Mouse (Mus musculus): Measurements from ENCODE around the gene Mmp12.
"Not testable (repeated sequence)": the region's sequence is repeated elsewhere in the genome, so short reads cannot be mapped to it uniquely, and the experiment has no call there.

Mmp12 gene

DNA sequence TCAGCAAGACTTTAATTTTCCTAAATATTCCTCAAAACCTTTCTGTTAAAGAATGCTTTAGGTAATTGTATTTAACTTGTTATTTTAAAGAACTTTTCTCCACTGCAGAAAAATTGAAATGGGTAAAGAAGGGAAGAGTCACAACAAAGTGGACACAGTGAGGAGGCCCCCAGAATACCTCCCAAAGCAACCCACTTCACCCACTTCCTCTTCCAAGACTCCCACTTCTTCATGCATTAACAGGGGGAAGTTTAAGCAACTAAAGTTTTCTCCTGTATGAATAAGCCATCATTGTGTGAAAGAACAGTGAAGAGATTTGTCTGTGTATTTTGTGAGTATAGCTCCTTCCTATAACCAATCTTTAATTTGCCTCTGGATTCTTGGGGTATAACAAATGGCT is at the start of gene Mmp12:
Gene Mmp12, plus strand, starts transcription at position 275 of the 400 bp plus-strand sequence.
- DNase-seq (ENCODE audit: low read depth), result no peak

DNA sequence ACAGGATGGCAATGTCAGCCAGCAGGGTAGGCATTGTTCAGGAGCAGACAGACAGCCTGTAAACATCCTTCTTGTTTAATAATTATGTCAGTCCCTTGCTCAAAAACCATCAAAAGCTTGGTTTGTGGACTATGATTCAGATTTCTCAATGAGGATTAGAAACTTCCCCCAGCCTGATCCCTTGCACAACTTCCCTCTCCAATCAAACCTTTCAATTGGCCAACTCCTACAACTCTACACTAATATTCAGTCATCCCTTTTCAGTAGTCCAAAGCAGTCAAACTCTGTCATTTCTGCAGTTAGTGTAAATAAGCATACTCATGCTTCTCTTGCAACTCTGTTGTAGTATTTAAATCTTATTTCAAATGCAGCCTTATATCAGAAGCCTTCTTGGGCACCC is 12.3 kb upstream of the Mmp12 start:
- no peak for DNase-seq (ENCODE audit: low read depth)

DNA sequence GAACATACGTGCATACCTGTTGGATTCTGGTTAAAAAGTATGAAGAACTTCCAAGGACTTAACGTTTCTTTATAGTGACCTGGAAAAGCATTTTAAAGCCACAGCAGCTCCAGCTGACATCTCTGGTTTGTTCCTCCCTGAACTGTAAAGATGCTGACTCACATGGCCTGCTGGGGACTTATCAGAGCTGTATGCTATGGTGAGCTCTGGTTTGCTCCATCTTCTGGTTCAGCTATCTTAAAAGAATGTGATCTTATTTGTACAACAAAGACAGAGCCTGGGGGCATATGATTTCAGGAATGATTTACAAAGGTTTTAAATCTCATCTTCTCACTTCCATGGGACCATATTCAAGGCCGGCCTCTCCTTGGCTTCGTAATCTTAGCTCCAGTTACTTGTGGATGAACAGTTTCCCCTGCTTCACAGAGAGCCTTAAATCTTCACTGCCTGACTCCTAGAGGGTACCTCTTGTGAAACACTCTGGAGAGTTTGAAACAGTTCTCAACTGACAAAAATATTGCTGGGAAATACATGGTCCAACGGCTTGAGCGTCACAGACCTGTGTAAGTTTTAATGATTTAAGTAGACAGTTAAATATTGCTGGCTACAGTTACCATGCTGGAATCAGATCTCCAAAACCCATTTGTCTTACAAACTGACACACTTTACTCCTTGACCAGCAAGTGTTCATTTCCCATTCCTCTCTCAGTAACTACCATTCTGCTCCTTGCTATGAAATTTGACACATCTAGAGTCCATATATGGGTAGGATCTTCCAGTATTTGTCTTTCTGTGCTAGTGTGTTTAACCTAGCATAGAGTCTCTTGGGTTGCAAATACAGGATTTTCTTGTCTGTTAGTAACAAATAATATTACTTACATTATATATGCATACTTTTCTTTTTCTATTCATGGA is 8.2 kb upstream of the Mmp12 start:
- no peak for DNase-seq (ENCODE audit: low read depth)

DNA sequence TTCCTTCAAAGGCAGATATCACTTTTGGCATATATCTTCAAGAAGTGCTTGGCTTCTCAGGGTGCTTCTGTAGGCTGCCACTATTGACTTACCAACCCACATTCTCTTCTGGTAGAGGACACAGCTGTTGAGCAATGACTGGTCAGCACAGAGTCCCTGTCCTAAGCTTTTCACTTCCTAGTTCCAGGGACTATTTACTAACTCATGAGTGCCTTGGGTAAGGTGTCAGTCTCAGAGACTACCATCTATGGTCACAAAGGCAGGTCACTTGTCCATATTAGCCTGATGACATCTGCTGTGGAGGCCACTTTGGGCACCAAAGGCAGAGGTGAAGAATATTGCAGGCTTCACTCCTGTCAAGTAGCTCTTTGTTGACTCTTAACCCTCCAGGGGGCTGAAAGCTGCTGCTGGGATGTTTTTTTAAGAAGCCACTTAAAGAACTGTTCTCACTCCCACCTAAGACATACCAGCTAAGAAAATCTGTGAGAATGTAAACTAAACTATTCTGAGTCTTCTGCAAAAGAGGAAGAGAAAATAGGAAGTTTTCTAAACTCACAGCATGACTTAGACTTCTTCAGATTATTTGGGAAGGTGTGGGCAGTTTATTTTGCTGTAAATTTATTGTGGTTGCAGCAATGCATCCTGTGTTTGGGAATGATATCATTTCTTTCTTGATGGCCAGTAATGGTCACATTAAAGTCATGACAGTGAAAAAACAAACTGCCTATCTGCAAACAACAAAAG is 7.3 kb upstream of the Mmp12 start:
- DNase-seq (ENCODE audit: low read depth), result no peak

DNA sequence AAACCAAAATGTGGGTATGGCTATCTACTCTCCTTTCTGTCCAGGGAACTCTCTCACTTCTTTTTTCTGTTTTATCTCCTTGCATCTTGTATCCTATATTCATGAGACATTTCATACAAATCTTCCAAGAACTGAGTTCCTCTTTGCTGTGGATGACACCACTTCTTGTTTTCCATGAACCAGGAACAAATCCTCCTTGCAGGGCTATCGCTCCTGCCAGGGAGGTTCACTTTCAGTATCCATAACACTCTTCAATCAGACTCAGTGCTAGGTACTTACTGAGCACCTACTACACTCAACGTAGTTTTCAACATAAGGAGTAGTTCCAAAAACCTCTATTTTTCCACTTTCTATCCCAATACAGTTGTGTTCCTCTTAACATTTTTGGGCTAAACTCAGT is 1.3 kb downstream of the Mmp12 start:
- no peak for DNase-seq (ENCODE audit: low read depth)

DNA sequence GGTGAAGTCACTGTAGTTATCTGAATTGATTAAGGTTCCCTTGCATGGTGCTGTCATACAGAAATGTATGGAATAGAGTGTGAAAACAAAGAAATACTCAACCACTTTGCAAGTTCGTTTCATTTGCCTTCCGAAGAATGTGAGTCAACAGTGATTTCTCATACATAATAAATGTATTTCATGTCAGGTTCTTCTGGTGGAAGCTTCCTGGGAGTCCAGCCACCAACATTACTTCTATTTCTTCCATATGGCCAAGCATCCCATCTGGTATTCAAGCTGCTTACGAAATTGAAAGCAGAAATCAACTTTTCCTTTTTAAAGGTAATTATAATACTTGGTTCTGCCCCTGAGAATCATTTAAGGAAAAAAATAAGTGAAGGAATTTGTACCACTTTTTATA is 10.4 kb downstream of the Mmp12 start:
- no peak for DNase-seq (ENCODE audit: low read depth)

DNA sequence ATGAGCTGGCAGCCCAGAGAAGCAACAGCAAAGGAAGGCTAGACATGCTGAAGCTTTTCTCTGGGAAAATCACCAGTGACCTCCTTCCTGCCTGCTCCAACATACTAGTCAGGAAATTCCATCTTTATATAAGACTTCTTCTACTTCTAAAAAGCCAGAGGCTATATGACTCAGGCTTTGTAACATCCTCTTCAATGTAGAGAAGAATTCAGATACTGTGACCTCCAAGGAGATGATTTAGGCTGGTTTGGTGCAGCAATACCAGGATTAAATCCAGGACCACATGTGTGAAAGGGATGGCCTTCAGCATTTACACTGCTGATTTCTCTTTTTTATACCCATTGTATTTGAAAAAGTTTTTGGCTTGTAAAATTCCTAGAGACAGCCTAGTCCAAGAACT is 43.8 kb downstream of the Mmp12 start, which contains the start of gene Mmp1b:
Gene Mmp1b, minus strand, starts transcription at position 101 of the 400 bp plus-strand sequence.
- DNase-seq (ENCODE audit: low read depth), result no peak

DNA sequence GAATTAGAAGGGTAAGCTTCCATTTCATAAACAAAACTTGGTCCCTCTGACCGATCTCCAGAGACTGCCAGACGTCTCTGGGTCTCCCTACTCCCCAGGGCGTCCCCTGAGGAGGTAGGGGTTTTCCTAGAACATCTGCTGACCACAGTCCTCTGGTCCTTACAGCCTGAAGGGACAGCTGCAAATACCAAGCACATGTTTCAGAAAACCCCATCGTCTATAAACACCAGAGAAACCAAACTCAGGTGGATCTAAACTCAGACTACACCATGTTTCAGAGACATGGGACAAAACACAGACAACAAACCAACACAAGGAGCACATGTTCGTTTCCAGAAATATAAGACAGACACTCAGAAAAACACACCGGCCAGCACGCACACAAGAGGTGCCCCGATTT is 52.4 kb downstream of the Mmp12 start:
- not testable (repeated sequence) for DNase-seq (ENCODE audit: low read depth)

Measured in naive thymus-derived CD4-positive, alpha-beta T cell, adult 2 months (primary cell).